Mouse (Mus musculus): Measurements from ENCODE around the gene Vldlr.

Gene Vldlr

DNA sequence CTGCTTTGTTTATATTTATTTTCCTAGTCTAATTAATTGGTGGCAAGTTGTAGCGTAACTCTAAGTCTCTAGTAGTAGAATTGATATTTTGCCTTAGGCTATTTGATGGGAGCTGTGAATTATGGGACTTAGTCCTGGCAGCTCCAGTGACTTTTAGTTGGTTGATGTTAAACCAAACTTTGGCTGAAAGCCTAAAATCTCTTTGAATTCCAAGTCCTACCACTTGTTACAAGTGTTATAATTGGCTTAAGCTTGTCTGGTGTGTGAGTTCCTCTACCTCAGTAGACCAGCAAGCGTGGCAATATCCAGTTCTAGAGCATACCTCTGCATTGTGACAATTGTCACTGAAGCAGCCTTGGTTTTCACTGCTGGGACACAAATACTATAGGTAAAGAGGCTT is 17.1 kb downstream of the Vldlr start:
- no peak for DNase-seq (ENCODE audit: low spot score in 2 of 2)

DNA sequence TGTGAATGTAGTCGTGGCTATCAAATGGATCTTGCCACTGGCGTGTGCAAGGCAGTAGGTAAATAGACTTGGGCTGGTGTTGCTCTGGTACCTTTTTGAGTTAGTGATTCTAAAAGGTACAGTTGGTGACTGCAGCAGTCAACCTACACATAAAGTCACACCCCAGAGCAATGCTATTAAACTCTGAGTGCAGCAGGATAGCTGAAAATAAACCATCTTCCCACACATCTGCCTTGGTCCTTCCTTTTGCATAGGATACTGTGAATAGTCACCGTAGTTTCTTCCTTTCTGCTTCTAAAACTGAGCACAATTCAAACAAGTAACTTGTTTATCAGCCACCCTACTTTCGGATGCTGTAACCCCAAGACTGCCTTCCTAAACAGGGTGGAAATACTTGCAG is 23.6 kb downstream of the Vldlr start:
- no peak for DNase-seq (ENCODE audit: low spot score in 2 of 2)

DNA sequence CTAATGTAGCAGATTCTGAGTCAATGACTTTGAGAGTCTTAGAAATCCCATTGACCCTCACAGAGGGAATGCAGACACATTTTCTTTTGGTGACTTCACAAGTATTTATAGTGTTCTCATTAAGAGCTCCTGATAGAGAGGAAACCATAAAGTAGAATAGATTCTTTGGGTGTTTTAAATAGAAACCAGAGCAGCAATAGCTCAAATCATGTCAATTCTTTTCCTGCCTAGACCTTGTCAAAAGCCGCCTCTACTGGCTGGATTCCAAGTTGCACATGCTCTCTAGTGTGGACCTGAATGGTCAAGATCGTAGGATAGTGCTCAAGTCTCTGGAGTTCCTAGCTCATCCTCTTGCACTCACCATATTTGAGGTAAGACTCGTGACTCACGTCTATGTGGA is 27.2 kb downstream of the Vldlr start:
- DNase-seq (ENCODE audit: low spot score in 2 of 2): no peak

DNA sequence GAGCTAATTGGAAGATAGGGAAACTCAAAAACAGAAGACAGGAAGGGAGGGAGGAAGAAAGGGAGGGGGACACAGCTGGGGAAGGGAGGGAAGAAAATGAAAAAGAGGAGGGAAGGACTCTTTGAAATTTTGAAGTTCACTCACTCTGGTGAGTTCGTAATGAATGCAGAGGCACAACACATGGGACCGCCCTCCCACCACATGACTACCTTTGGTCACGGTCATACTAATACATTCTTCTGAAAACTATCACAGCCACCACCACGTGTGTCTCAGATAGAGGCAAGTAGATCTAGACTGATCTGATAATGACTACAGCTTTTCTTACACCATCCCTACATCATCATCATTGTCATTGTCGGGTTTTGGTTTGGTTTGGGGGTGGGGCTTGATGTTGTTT is 38.5 kb downstream of the Vldlr start:
- no peak for DNase-seq (ENCODE audit: low spot score in 2 of 2)

DNA sequence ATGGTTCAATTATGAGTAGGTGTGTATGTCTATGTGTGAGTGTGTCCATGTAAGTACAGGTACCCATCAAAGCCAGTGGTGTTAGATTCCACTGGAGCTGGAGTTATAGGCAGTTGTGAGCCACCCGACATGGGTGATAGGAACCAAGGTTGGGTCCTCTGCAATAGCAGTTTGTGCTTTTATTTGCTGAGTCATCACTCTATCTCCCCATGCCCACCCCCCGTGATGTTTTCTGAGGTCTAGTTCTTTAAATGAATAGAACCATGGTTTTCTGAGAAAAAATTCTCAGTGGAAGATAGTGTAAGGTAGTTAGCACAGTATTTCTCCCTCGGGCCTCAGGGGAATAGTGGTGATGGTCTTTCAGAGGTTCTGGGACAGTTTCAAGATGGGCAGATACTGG is 39.4 kb downstream of the Vldlr start:
- DNase-seq (ENCODE audit: low spot score in 2 of 2): no peak

DNA sequence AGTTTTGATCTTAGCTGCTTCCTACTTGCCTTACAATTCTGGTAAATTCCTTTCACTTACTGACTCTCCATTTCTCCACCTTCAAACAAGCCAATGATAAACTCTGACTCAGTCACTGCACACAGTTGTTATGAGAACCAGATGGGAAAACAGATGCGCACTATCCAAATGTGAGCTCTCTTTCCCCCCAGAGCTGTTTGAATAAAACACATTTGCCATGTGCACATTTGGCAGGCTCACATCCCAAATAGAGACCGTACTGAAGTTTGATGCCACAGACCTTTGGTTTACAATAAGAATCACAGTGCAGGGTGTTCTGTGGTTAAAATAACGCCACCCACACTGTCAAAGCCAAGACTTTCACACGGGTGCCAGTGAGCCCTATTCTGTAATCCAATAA is 43.8 kb downstream of the Vldlr start:
- no peak for DNase-seq (ENCODE audit: low spot score in 2 of 2)

DNA sequence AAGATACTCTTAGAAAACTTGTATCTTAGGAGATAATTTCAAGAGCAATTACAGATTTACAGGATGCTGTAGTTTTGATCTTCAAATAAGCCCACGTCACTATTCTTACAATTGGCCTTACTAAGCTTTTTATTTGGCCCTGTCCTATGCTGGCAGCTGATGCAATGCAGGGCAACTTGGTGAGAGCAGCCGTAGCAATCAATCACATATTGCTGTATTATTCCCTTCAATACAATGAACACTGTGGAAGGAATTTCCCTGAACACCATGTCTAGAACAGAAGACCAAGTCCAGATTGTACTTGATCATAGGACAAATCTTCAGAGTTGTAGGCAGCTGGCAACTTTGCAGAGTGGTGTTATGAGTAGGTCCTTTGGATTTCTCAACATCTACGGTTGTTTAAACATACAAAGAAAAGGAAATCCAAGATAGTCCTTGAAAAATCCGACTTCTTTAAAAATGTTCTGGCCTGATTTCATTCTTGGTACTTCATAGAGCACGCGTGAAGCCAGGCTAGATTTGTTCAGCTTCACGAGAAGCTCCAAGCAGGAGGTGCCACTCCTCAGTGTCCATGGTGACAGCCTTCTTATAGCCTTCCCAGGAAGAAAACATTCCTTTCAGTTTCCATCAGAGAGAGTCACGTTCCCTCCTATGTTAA is 44.5 kb downstream of the Vldlr start:
- DNase-seq (ENCODE audit: low spot score in 2 of 2): no peak

DNA sequence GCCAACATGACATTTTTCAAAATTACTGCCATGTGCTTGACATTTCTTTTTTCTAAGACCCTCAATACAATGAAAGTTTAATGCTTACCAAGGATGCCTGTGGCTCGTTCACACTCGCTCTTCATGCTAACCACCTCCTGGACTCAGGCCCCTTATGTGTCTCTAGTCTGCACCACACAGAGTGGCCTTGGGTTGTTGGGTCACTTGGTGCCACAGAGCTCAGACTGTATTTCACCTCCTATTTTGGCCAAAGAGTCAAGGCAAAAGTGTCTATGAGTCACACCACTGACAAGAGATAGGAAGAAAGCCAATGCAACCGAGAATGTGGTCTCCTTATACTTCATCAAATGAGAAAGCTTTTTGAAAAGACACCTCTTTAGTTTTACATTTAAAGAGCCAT is 45.9 kb downstream of the Vldlr start:
- DNase-seq (ENCODE audit: low spot score in 2 of 2): no peak

DNA sequence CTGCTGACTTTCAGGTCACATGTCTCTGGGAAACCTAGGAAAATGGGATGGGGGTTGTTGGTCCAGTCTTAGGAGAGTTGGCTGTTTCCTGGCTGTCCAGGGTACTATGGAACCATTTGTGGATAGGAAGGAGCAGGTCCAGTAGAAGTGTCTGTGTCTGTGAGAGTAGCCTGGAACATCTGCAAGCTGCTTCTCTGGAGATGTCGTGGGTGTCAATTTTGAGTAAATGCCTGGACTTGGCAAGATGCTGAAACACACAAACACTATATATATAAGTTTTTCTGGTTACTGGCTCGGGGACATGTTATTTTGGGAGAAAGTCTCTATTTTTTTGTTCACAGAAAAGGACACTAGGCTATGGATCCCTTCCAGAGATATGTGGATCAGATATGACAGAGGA is 57.1 kb downstream of the Vldlr start:
- no peak for DNase-seq (ENCODE audit: low spot score in 2 of 2)

DNA sequence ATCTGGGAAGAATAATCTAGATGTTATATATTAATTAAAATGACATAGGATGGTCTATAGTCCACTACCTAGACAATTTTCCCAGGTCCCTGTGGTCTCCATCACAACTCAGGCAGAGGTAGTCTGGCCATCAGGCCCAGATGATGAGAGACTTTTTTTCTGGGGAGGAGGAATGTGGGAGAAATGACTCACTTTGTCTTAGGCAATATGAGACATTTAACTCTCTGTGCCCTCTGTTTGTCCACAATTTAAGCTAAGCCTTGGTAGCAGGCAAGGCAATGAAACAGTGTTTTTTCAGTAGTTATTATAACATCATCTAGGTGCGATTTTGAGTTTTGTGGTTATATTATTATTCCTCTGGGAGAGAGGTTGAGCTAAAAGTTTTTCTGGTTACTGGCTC is 58.1 kb downstream of the Vldlr start:
- no peak for DNase-seq (ENCODE audit: low spot score in 2 of 2)

DNA sequence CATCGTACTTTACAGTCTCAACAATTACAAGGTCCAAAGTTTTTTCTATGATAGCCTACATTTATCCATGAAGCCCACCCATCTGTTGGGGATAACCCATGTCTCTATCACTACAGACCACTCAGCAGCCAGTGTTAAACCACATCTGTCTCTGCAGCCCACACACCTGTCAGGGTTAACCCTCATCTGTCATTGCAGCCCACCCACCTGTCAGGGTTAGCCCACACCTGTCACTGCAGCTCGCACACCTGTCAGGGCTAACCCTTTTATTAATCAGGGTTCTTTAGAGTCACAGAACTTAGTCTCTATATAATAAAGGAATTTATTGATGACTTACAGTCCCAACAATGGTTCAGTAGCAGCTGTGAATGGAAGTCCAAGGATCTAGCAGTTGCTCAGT is 62.9 kb downstream of the Vldlr start:
- DNase-seq (ENCODE audit: low spot score in 2 of 2): no peak

Data from frontal cortex, postnatal 10 days (tissue).